Mouse (Mus musculus): Measurements from ENCODE around the gene Foxr1. TPM values are rescaled to one million over a fixed set of nuclear protein-coding genes. Genes with fewer than 3 reads are reported as not detected.

Foxr1 gene
- 1.3 TPM for polyA plus RNA-seq (2014; fragmentation: Illumina TruSeq; extraction: RNeasy Lipid Tissue Mini Kit (QIAGEN cat#74804); ENCODE audit: low read depth, low replicate concordance)

DNA sequence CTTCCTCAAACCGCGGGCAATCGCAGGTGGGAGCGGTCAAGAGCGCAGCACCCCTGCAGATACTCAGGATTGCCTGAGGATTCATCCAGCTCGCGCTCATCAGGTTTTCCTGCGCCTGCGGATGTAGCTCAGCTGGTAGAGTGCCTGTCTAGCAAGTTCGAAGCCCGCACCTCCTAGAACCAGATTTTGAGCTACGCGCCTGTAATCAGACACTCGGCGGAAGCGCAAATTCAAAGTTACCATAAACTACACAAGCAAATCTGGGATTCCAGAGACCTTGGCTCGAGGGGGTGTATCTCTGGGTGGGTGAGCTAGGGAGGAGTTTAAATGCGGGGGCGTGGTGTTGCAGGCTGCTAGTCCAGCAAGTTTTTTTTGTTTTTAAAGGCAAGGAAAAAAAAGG, at the start of gene Foxr1:
Gene Foxr1 (minus strand): TSS at position 176 of the 400 bp plus-strand sequence.

DNA sequence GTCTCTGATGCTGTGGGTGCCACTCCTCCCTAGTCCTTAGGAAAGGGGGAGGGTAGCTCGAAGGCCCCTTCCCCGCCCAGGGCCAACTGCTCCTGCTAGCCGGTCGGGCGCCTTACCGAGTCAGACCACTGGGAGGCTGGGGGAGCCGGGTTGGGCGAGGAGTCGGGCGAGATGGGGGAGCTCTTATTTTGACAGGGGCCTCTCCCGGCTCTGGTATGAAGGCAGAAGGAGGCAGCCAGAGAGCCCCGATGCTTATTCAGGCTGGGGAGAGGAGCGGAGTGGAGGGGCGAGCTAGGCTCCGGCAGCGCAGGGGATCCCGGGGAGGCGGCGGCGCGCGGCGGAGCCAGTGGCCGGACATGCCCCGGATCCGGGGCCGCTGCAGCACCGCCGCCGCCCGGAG, 41.6 kb upstream of the Foxr1 start, which contains the start of gene Bcl9l:
Gene Bcl9l (plus strand): TSS at position 274 of the 400 bp plus-strand sequence.

DNA sequence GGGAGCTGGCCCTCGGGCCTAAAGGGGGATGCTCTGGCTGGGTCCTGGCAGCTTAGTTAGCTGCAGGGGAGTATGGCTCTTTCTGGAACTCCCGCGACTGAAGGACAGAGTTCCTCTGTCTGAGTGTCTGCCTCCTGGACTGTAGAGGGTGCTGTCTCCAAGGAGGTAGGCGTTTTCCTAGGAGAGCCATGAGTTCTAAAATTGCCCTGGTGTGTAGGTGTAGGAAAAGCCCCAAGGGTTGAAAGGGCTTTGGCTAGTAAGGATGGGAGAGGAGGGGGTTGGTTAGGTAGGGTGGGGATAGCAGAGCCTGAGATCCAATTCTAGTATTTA, 13.9 kb upstream of the Foxr1 start, which contains the start of gene Upk2:
Gene Upk2 (minus strand): TSS at position 86 of the 330 bp plus-strand sequence.

DNA sequence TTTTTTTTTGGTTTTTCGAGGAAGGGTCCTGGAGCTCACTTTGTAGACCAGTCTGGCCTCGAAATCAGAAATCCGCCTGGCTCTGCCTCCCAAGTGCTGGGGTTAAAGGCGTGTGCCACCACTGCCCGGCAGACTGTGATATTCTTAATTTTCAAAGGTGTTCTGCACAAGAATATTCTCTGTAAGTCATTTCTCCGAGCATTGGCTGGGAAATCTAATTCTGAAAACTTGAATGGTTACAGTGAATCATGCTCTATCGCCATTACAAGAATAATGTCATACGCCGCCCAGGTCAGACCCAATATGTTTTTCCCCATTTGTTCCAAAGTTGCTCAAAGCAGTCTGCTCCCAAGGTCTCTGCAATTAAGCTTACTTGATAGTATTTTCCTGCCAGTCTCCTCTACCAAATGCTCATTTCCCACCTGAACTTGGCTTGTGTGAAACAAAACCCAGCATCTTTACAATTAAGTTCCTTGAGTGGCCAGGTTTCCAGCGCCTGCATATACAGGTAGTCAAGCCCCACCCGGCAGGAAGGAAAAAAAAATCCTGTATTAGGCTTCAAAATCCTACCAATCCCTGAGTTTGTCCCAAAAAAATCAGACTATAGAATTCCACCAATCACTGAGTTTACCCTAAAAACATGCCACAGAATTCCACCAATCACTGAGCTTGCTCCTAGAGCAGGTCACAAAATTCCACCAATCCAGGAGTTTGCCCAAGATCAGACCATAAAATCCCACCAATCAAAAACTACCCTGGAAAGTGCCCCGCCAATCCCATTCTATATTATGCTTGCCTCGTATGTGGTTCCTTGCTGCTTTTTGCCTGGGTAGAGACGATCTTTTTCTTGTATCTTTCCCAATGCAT, 22.2 kb downstream of the Foxr1 start, which contains the start of gene Ccdc84:
Gene Ccdc84 (minus strand): TSS at position 51 of the 867 bp plus-strand sequence.

DNA sequence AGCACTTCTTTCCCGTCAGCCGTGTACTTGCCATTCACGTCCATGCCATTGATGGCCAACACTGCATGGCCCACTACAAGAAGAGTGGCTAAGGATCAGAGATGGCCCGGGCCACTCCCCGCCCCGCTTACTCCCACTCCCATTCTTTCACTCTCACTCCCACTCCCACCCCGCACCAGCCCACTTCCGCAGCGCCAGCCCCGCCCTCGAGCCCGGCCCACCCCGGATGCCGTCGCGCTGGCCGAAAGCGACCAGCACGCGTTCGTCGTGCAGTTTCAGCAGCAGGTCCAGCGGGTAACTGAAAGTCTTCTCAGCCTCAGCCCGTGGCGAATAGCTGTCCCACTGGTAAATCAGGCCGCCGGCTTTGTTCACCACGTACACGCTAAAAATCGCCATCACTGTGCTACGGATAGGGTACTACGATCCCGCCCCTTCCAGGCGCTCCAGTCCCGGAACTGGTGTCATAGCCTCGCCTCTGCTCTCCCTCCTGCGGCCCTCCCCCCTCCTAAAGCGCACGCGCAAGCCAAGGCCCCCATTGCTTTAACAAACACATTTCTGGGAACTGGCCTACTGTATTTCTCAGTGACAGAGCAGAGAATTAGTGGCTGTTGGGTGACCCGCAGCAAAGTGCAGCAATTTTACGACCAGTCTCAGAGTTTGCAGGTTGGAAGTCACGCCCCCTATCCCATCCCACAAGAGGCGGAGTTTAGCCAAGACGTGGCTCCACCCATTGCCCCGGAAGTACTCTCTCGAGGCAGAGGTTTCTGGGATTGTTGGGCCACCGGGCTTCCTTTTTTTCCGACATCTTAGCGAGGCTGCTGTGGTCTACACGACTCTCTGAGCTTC, 33.8 kb downstream of the Foxr1 start, which contains the start of the genes Rps25 and Trappc4:
Gene Rps25 (plus strand): TSS at position 234 of the 846 bp plus-strand sequence.
Gene Trappc4 (minus strand): TSS at position 695 of the 846 bp plus-strand sequence.

DNA sequence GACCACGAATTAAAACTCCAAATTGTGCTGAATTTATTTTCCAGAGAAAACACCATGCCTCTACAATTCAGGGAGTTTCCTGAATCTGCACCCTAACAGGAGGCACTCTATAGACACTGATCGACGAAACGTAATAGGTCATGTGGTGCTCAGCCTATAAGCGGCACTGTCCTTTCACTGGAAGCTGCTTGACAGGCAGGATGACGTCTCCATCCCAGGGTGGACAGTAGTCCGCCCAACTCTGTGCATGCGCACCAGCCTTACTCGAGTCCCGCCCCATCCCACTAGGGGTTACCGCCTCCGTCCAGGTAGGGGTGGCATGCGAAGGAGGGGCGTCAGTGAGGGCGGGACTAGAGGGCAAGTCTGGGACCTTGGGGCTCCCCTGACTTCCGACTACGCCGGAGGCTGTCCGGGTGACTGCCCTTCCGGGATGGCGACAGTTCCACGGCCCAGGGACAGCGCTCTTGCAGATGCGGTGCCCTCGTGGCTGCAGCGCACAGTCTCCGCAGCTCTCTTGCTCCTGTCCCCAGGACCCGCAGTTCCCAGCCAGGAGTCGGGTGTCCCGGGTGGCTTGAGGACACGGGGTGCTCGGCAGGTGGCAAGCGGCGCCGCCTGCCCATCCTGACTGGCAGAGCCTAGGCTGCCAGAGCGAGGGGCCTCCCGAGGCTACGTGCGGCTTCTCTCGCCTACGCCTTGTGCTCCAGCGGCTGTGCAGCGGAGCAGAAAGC, 44.1 kb downstream of the Foxr1 start, which contains the start of gene Slc37a4:
Gene Slc37a4 (plus strand): TSS at position 169 of the 728 bp plus-strand sequence.

Other genes starting within 250 kb of the Foxr1 start
- gene Cbl, start 207.1 kb downstream of the Foxr1 start, polyA plus RNA-seq (2014; fragmentation: Illumina TruSeq; extraction: RNeasy Lipid Tissue Mini Kit (QIAGEN cat#74804); ENCODE audit: low read depth, low replicate concordance): 55.7 TPM
- 0.28 TPM for gene Ccdc153, start 200.5 kb downstream of the Foxr1 start, polyA plus RNA-seq (2014; fragmentation: Illumina TruSeq; extraction: RNeasy Lipid Tissue Mini Kit (QIAGEN cat#74804); ENCODE audit: low read depth, low replicate concordance)
- not detected for gene Pdzd3, start 189.7 kb downstream of the Foxr1 start, polyA plus RNA-seq (2014; fragmentation: Illumina TruSeq; extraction: RNeasy Lipid Tissue Mini Kit (QIAGEN cat#74804); ENCODE audit: low read depth, low replicate concordance)
- gene Nlrx1, start 172.5 kb downstream of the Foxr1 start, polyA plus RNA-seq (2014; fragmentation: Illumina TruSeq; extraction: RNeasy Lipid Tissue Mini Kit (QIAGEN cat#74804); ENCODE audit: low read depth, low replicate concordance): not detected
- gene Abcg4, start 152.5 kb downstream of the Foxr1 start, polyA plus RNA-seq (2014; fragmentation: Illumina TruSeq; extraction: RNeasy Lipid Tissue Mini Kit (QIAGEN cat#74804); ENCODE audit: low read depth, low replicate concordance): not detected
- gene Hinfp, start 135.5 kb downstream of the Foxr1 start, polyA plus RNA-seq (2014; fragmentation: Illumina TruSeq; extraction: RNeasy Lipid Tissue Mini Kit (QIAGEN cat#74804); ENCODE audit: low read depth, low replicate concordance): 8.5 TPM
- 0.56 TPM for gene C2cd2l, start 120.9 kb downstream of the Foxr1 start, polyA plus RNA-seq (2014; fragmentation: Illumina TruSeq; extraction: RNeasy Lipid Tissue Mini Kit (QIAGEN cat#74804); ENCODE audit: low read depth, low replicate concordance)
- 1.9 TPM for gene Dpagt1, start 115.1 kb downstream of the Foxr1 start, polyA plus RNA-seq (2014; fragmentation: Illumina TruSeq; extraction: RNeasy Lipid Tissue Mini Kit (QIAGEN cat#74804); ENCODE audit: low read depth, low replicate concordance)
- 7.2 TPM for gene H2afx, start 106.4 kb downstream of the Foxr1 start, polyA plus RNA-seq (2014; fragmentation: Illumina TruSeq; extraction: RNeasy Lipid Tissue Mini Kit (QIAGEN cat#74804); ENCODE audit: low read depth, low replicate concordance)
- 12.6 TPM for gene Hmbs, start 96.9 kb downstream of the Foxr1 start, polyA plus RNA-seq (2014; fragmentation: Illumina TruSeq; extraction: RNeasy Lipid Tissue Mini Kit (QIAGEN cat#74804); ENCODE audit: low read depth, low replicate concordance)
- gene Vps11, start 79.5 kb downstream of the Foxr1 start, polyA plus RNA-seq (2014; fragmentation: Illumina TruSeq; extraction: RNeasy Lipid Tissue Mini Kit (QIAGEN cat#74804); ENCODE audit: low read depth, low replicate concordance): 7.6 TPM
- 30.7 TPM for gene Hyou1, start 61.6 kb downstream of the Foxr1 start, polyA plus RNA-seq (2014; fragmentation: Illumina TruSeq; extraction: RNeasy Lipid Tissue Mini Kit (QIAGEN cat#74804); ENCODE audit: low read depth, low replicate concordance)
- gene Slc37a4, start 44.3 kb downstream of the Foxr1 start, polyA plus RNA-seq (2014; fragmentation: Illumina TruSeq; extraction: RNeasy Lipid Tissue Mini Kit (QIAGEN cat#74804); ENCODE audit: low read depth, low replicate concordance): 1.4 TPM
- 518 TPM for gene Rps25, start 34.0 kb downstream of the Foxr1 start, polyA plus RNA-seq (2014; fragmentation: Illumina TruSeq; extraction: RNeasy Lipid Tissue Mini Kit (QIAGEN cat#74804); ENCODE audit: low read depth, low replicate concordance)
- 43.6 TPM for gene Trappc4, start 33.5 kb downstream of the Foxr1 start, polyA plus RNA-seq (2014; fragmentation: Illumina TruSeq; extraction: RNeasy Lipid Tissue Mini Kit (QIAGEN cat#74804); ENCODE audit: low read depth, low replicate concordance)
- 6.5 TPM for gene Ccdc84, start 22.6 kb downstream of the Foxr1 start, polyA plus RNA-seq (2014; fragmentation: Illumina TruSeq; extraction: RNeasy Lipid Tissue Mini Kit (QIAGEN cat#74804); ENCODE audit: low read depth, low replicate concordance)
- gene Upk2, start 13.8 kb upstream of the Foxr1 start, polyA plus RNA-seq (2014; fragmentation: Illumina TruSeq; extraction: RNeasy Lipid Tissue Mini Kit (QIAGEN cat#74804); ENCODE audit: low read depth, low replicate concordance): not detected
- gene Bcl9l, start 41.7 kb upstream of the Foxr1 start, polyA plus RNA-seq (2014; fragmentation: Illumina TruSeq; extraction: RNeasy Lipid Tissue Mini Kit (QIAGEN cat#74804); ENCODE audit: low read depth, low replicate concordance): 0.39 TPM
- gene Cxcr5, start 120.7 kb upstream of the Foxr1 start, polyA plus RNA-seq (2014; fragmentation: Illumina TruSeq; extraction: RNeasy Lipid Tissue Mini Kit (QIAGEN cat#74804); ENCODE audit: low read depth, low replicate concordance): 13.8 TPM
- 68.4 TPM for gene Ddx6, start 163.8 kb upstream of the Foxr1 start, polyA plus RNA-seq (2014; fragmentation: Illumina TruSeq; extraction: RNeasy Lipid Tissue Mini Kit (QIAGEN cat#74804); ENCODE audit: low read depth, low replicate concordance)
- not detected for gene Treh, start 232.1 kb upstream of the Foxr1 start, polyA plus RNA-seq (2014; fragmentation: Illumina TruSeq; extraction: RNeasy Lipid Tissue Mini Kit (QIAGEN cat#74804); ENCODE audit: low read depth, low replicate concordance)